Mouse (Mus musculus): ENCODE measurements around the gene Gale.

DNA sequence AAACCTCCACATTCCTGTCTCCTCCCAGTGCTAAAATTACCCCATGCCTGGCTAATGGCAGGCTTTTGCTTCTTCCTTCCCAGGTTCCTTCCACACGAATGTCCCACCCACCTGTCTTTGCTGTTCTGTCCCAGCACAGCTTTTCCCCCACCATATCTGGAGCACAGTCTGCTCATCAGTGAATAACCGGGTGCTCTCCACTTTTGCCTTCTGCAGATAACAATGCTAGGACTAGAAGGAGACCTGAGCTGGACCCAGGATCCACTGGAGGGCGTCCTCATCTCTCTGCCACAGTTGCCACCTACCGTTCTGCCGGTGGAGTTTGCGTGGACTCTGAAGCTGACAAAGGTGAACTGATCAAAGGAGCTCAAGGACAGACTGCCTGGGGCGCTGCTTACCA, 24.7 kb upstream of the Gale start:
- TF ChIP-seq GATA1 (IDR thresholded peaks at IDR 0.05; ENCODE audit: borderline replicate concordance, low read length), result no peak
- TF ChIP-seq FLI1 (IDR thresholded peaks at IDR 0.05; ENCODE audit: low read length), result no peak

Measured in megakaryocyte, embryonic 14.5 days (primary cell).